Mouse (Mus musculus) urinary bladder, postnatal 4 days (tissue): ENCODE measurements at regions not wholly inside any gene's neighbourhood (a gene's known extent, or its start where the extent isn't known, plus 50 kb on each side); places are given as distances from the start of the nearest gene placed in this dataset.

Experiments
- DNase-seq, 2 experiments: peaks; one replicate each; pipeline ENCODE4 v3.0.0; 2021 to 2022; ENCODE audit warnings: low spot score in 2 of 2

GRCm38 (mm10) chr15:63190086-63190485 is 654.9 kb downstream of the Gsdmc2 start:
- DNase-seq, result no peak

GRCm38 (mm10) chr15:63171003-63171402 is 674.0 kb downstream of the Gsdmc2 start:
- DNase-seq, result no peak

GRCm38 (mm10) chr15:63170171-63170570 is 674.8 kb downstream of the Gsdmc2 start:
- DNase-seq, result no peak

GRCm38 (mm10) chr15:63166411-63166810 is 678.6 kb downstream of the Gsdmc2 start:
- DNase-seq, result no peak

- DNase-seq, result no peak
Observed at GRCm38 (mm10) chr15:63163550-63164279, 681.3 kb downstream of the Gsdmc2 start.

- DNase-seq, result no peak
Observed at GRCm38 (mm10) chr15:63162881-63163549, 682.0 kb downstream of the Gsdmc2 start.

- DNase-seq, result no peak
Observed at GRCm38 (mm10) chr15:63123123-63123688, 721.8 kb downstream of the Gsdmc2 start.

GRCm38 (mm10) chr15:63112918-63113317 is 732.1 kb downstream of the Gsdmc2 start:
- DNase-seq, result no peak

GRCm38 (mm10) chr15:63100093-63100492 is 744.9 kb downstream of the Gsdmc2 start:
- no peak for DNase-seq

GRCm38 (mm10) chr15:63081972-63082371 is 763.0 kb downstream of the Gsdmc2 start:
- no peak for DNase-seq

GRCm38 (mm10) chr15:63079825-63080224 is 765.2 kb downstream of the Gsdmc2 start:
- DNase-seq, result peak in 1 of 2 experiments; percentile 25

GRCm38 (mm10) chr15:63071921-63072320 is 773.1 kb downstream of the Gsdmc2 start:
- DNase-seq, result no peak

GRCm38 (mm10) chr15:63067126-63067525 is 777.9 kb downstream of the Gsdmc2 start:
- no peak for DNase-seq

- no peak for DNase-seq
Observed at GRCm38 (mm10) chr15:63066020-63066439, 778.9 kb downstream of the Gsdmc2 start.

GRCm38 (mm10) chr15:63061891-63062290 is 783.1 kb downstream of the Gsdmc2 start:
- DNase-seq, result no peak

- no peak for DNase-seq
Observed at GRCm38 (mm10) chr15:63060826-63061225, 784.2 kb downstream of the Gsdmc2 start.

- DNase-seq, result no peak
Observed at GRCm38 (mm10) chr15:63052570-63053255, 792.3 kb downstream of the Gsdmc2 start.

GRCm38 (mm10) chr15:63050033-63050432 is 794.9 kb downstream of the Gsdmc2 start:
- no peak for DNase-seq

GRCm38 (mm10) chr15:63042367-63042766 is 802.6 kb downstream of the Gsdmc2 start:
- DNase-seq, result no peak

- no peak for DNase-seq
Observed at GRCm38 (mm10) chr15:63036241-63036640, 808.7 kb downstream of the Gsdmc2 start.

GRCm38 (mm10) chr15:63020826-63021225 is 824.2 kb downstream of the Gsdmc2 start:
- no peak for DNase-seq

GRCm38 (mm10) chr15:63017966-63018365 is 827.0 kb downstream of the Gsdmc2 start:
- DNase-seq, result no peak
